Mouse (Mus musculus): Measurements from ENCODE around the gene Ppil4. TPM values are rescaled to one million over a fixed set of nuclear protein-coding genes. Genes with fewer than 3 reads are reported as not detected.

Ppil4 gene
- total and polyA plus RNA-seq, 3 experiments: 26.4 to 45.9 (median 41.5) TPM

DNA sequence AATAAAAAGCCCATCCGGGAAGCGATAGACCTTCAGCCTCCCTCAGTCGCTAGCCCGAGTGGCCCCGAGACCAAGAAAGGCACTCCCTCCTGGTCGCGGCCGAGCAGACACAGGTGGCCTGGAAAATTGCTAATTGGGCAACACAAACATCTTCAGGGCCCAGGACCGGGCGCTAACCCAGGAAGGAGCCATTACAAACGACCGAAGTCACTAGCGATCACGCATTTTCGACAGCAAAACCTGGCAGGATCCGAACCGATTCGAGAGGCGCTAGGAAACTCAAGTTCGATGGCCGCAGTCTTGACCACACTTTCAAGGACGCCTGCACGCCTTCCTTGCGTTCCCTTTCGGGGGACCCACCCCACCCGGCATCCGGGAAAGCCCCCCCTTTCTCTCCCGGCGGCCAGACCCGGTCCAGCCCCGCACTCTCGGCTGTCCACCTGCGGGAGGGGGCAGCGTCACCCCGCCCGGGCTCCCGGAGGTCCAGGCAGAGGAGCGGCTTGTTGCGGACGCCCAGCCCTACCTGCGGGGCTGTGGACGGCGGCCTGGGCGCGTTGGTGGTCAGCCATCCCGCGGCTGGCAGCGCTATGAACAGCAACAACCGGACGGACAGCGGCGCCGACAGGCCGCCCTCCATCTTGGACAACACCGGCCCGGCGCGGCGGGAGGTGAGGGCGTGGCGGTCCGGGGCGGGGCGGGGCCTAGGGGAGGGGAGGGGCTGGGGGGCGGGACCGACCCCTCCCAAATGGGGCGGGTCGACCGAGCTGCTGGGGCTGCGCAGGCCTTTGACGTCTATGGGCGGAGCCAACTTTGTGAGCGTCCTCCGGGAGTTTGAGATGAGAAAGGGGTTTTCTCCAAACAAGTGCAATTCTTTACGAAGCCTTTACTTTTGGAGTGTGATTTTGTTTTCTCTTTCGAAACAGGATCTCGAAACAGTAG is 12.2 kb upstream of the Ppil4 start:
- Histone ChIP-seq H3K36me3 (replicated peaks in 1 of 2; ENCODE audit: control insufficient read depth in 1 of 2, insufficient read depth in 1 of 2, low read length in 1 of 2) (peaks cover 6 to 31% of the 10 kb centered on the region in 2 experiments), H3K4me3 (replicated peaks in 1 of 3; ENCODE audit: low read depth in 2 of 3, low read length in 2 of 3, poor library complexity in 1 of 3) (peak overlapping the region; percentile 88 to 98 (median 90)), H3K4me1 (ENCODE audit: control insufficient read depth in 1 of 2, insufficient read depth in 2 of 2) (peaks cover 0 to 12% of the 10 kb centered on the region in 2 experiments; a peak in 2 of 4 replicates), H3K27me3 (replicated peaks) (no peaks in the 10 kb centered on the region), H3K4me2 (ENCODE audit: insufficient read depth, low read depth, poor library complexity, severe bottlenecking) (peak overlapping the region; percentile 86), H3K79me2 (replicated peaks; ENCODE audit: control insufficient read depth, extremely low read depth, insufficient read depth, poor library complexity, severe bottlenecking) (no peaks in the 10 kb centered on the region), H3K27ac (ENCODE audit: insufficient read depth, low read depth) (peak overlapping the region; percentile 47), H3K9me3 (replicated peaks; ENCODE audit: low read length) (no peaks in the 10 kb centered on the region), H3K9ac (ENCODE audit: insufficient read depth, low read depth) (peak overlapping the region; percentile 79)
- TF ChIP-seq POLR2A (IDR thresholded peaks at IDR 0.05; ENCODE audit: low read depth, low read length) (peak; percentile 57), TCF12 (IDR thresholded peaks at IDR 0.05; ENCODE audit: low read depth, low read length) (peak; percentile 37; the same call in 1 of the 2 replicates), NRF1 (IDR thresholded peaks at IDR 0.05; ENCODE audit: low read depth, low read length) (peak; percentile 76), MXI1 (IDR thresholded peaks at IDR 0.05; ENCODE audit: low read depth, low read length) (peak; percentile 25; the same call in 1 of the 2 replicates), TBP (conservative IDR thresholded peaks at IDR 0.05; ENCODE audit: low read depth, low read length) (peak; percentile 82), MAX (IDR thresholded peaks at IDR 0.05; ENCODE audit: low read length) (0 out of 2 replicates have a peak, but pooled peaks have one; percentile 19), SMC3 (IDR thresholded peaks at IDR 0.05; ENCODE audit: low read depth, low read length) (no peak), RAD21 (IDR thresholded peaks at IDR 0.05; ENCODE audit: low read depth, low read length) (no peak), MAFK (IDR thresholded peaks at IDR 0.05; ENCODE audit: insufficient replicate concordance, low read length) (no peak), ZC3H11A (IDR thresholded peaks at IDR 0.05; ENCODE audit: low read depth, low read length) (no peak), MEF2A (IDR thresholded peaks at IDR 0.05; ENCODE audit: borderline replicate concordance, low read depth, low read length) (no peak; the same call in 1 of the 2 replicates), MAZ (IDR thresholded peaks at IDR 0.05; ENCODE audit: low read depth, low read length) (no peak), IRF4 (IDR thresholded peaks at IDR 0.05; ENCODE audit: low read depth, low read length) (0 out of 2 replicates have a peak, but pooled peaks have one; percentile 25), NELFE (IDR thresholded peaks at IDR 0.05; ENCODE audit: low read depth, low read length) (peak; percentile 71), CHD2 (IDR thresholded peaks at IDR 0.05; ENCODE audit: low read length) (no peak), EP300 (IDR thresholded peaks at IDR 0.05; ENCODE audit: low read length) (no peak), HCFC1 (IDR thresholded peaks at IDR 0.05; ENCODE audit: low read depth, low read length) (peak; percentile 61; the same call in 1 of the 2 replicates)
- dilution Hi-C loops (cut with MboI; ENCODE audit: extremely low pct_ligation_motif_present, extremely low pct_unique_long_range_greater_than_20kb, low sequenced_read_pairs) (no loop called here), in situ Hi-C loops (cut with MboI; ENCODE audit: low pct_ligation_motif_present, low pct_unique_long_range_greater_than_20kb, low sequenced_read_pairs) (loop anchor here (25.0 kb wide), 1 partner anchor 443 kb away; no protein-coding TSS in a partner anchor)
- peak; percentile 91 for DNase-seq (ENCODE audit: extremely low read depth)

DNA sequence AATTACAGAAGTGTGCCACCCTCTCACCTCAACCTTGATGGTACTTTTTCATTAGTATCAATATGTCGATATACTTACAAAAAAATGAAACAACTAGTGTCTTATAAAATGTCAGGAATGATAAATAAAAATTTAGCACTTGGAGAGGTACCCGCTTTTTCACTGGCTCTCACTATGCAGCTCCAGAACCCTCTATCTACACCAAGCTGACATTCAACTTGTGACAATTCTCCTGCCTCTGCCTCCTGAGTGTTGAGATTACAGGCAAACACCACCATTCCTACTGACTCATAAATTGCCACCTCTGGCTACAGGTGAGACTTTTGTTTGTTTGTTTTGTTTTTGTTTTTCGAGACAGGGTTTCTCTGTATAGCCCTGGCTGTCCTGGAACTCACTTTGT is 11.5 kb upstream of the Ppil4 start:
- dilution Hi-C loops (cut with MboI; ENCODE audit: extremely low pct_ligation_motif_present, extremely low pct_unique_long_range_greater_than_20kb, low sequenced_read_pairs) (no loop called here), in situ Hi-C loops (cut with MboI; ENCODE audit: low pct_ligation_motif_present, low pct_unique_long_range_greater_than_20kb, low sequenced_read_pairs) (loop anchor here (25.0 kb wide), 1 partner anchor 444 kb away; no protein-coding TSS in a partner anchor)
- no peaks in the 10 kb centered on the region for H3K9me3 ChIP-seq (replicated peaks; ENCODE audit: low read length)
- no peaks in the 10 kb centered on the region for H3K79me2 ChIP-seq (replicated peaks; ENCODE audit: control insufficient read depth, extremely low read depth, insufficient read depth, poor library complexity, severe bottlenecking)
- H3K4me3 ChIP-seq (replicated peaks in 1 of 3; ENCODE audit: low read depth in 2 of 3, low read length in 2 of 3, poor library complexity in 1 of 3): peak overlapping the region; percentile 52 to 98 (median 59)
- peak overlapping the region; percentile 61; the same call in 1 of the 2 replicates for H3K9ac ChIP-seq (ENCODE audit: insufficient read depth, low read depth)
- TF ChIP-seq TBP (conservative IDR thresholded peaks at IDR 0.05; ENCODE audit: low read depth, low read length): 0 out of 2 replicates have a peak, but pooled peaks have one; percentile 11
- TF ChIP-seq E2F4 (IDR thresholded peaks at IDR 0.05; ENCODE audit: insufficient replicate concordance, low read depth, low read length): no peak
- H3K4me2 ChIP-seq (ENCODE audit: insufficient read depth, low read depth, poor library complexity, severe bottlenecking): peak overlapping the region; percentile 86
- H3K27me3 ChIP-seq (replicated peaks): no peaks in the 10 kb centered on the region
- no peak overlapping the region for H3K27ac ChIP-seq (ENCODE audit: insufficient read depth, low read depth)
- no peak for DNase-seq (ENCODE audit: extremely low read depth)
- peaks cover 5 to 24% of the 10 kb centered on the region in 2 experiments for H3K36me3 ChIP-seq (replicated peaks in 1 of 2; ENCODE audit: control insufficient read depth in 1 of 2, insufficient read depth in 1 of 2, low read length in 1 of 2)
- H3K4me1 ChIP-seq (ENCODE audit: control insufficient read depth in 1 of 2, insufficient read depth in 2 of 2): peaks cover 0 to 12% of the 10 kb centered on the region in 2 experiments; a peak in 2 of 4 replicates
